Mouse (Mus musculus) stomach, postnatal 0 days (tissue): ENCODE results near the gene Nsun4. TPM values are rescaled to one million over a fixed set of nuclear protein-coding genes. Genes with fewer than 3 reads are reported as not detected.

Experiments
- ATAC-seq: fragments of 200-750 bp; cut with Nextera tagmentation; 2 replicates; pipeline ENCODE4 v1.8.0; 2017; ENCODE audit not compliant: low FRiP score, low TSS enrichment
- DNase-seq: peaks from one replicate; pipeline ENCODE4 v3.0.0-alpha.2; 2016; ENCODE audit warnings: low spot score
- H3K27ac ChIP-seq: fragments of 300-500 bp; sonication (generic); replicated peaks from 2 replicates; pipeline ENCODE4 v1.5.1; 2014; ENCODE audit warnings: mild to moderate bottlenecking, control low read depth
- H3K27me3 ChIP-seq: fragments of 300-500 bp; sonication (generic); 2 replicates; pipeline ENCODE4 v1.6.1; 2014; ENCODE audit warnings: low read length; ENCODE audit not compliant: control insufficient read depth, insufficient read depth
- H3K36me3 ChIP-seq: fragments of 300-500 bp; sonication (generic); 2 replicates; pipeline ENCODE4 v1.6.1; 2014; ENCODE audit warnings: low read length, mixed read lengths; ENCODE audit not compliant: control insufficient read depth, insufficient read depth
- H3K4me1 ChIP-seq: fragments of 300-500 bp; sonication (generic); replicated peaks from 2 replicates; pipeline ENCODE4 v1.6.1; 2014; ENCODE audit warnings: antibody characterized with exemption; ENCODE audit not compliant: control insufficient read depth, insufficient read depth
- H3K4me2 ChIP-seq: fragments of 300-500 bp; sonication (generic); replicated peaks from 2 replicates; pipeline ENCODE4 v1.6.1; 2014; ENCODE audit warnings: low read depth, mild to moderate bottlenecking, control low read depth, moderate library complexity
- H3K4me3 ChIP-seq: fragments of 300-500 bp; sonication (generic); 2 replicates; pipeline ENCODE4 v1.5.1; 2014; ENCODE audit warnings: low read depth, low read length, control low read depth
- H3K9ac ChIP-seq: fragments of 300-500 bp; sonication (generic); 2 replicates; pipeline ENCODE4 v1.6.1; 2014; ENCODE audit warnings: mild to moderate bottlenecking, low read length, control low read depth, mixed read lengths
- H3K9me3 ChIP-seq: fragments of 300-500 bp; sonication (generic); 2 replicates; pipeline ENCODE4 v1.6.1; 2016; ENCODE audit warnings: low read length; ENCODE audit not compliant: control insufficient read depth
- CTCF ChIP-seq: IDR thresholded peaks from 2 replicates; pipeline ENCODE4 v1.5.1; 2016; ENCODE audit warnings: antibody characterized with exemption, low read depth, mild to moderate bottlenecking, moderate library complexity
- EP300 ChIP-seq: optimal IDR thresholded peaks from 2 replicates; pipeline ENCODE3; 2016; ENCODE audit warnings: antibody characterized with exemption
- WGBS: fragments of 180-500 bp; shearing (Covaris S2); extraction: QIAGEN DNeasy Blood & Tissue Kit; methylation state at CpG from one replicate; pipeline ENCODE4 v1.1.7; 2014; 5-methylcytosine and 5-hydroxymethylcytosine counted together
- polyA plus RNA-seq: library from polyadenylated mRNA; unstranded; fragments of >200 nt; fragmentation: Nextera tagmentation; extraction: Ambion mirVana; gene quantifications from 2 replicates; pipeline ENCODE4 v1.2.1, GENCODE M21; 2015

The Nsun4 gene
- polyA plus RNA-seq, 1 experiment from 2014 or later, result 11.4 TPM

DNA sequence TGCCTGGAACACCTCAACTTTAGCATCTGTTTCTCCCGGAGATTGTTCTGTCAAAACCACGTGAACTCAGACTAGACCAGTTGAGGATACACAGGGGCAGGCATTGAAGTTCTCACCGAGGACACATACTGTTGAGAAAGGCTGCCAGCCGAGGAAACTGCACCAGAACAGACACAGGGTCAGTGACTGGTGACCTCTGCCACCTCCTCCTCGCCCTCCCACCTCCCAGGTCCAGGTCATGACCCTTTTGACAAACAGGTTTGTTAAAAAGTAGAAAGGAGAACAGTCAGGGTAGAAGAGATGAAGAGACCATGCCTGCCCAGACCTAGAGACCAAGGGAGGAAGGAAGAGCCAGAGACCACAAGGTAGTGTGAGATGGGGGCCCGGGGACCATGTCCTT is 53.0 kb downstream of the Nsun4 start:
- H3K27ac ChIP-seq, result no peak overlapping the region
- ATAC-seq (no peak), DNase-seq (no peak)
- no peak overlapping the region for H3K4me3 ChIP-seq
- 43% methylated on average over 6 of the region's 6 CpGs for WGBS
- H3K36me3 ChIP-seq, result no peaks in the 10 kb centered on the region
- H3K9ac ChIP-seq, result no peak overlapping the region
- no peaks in the 10 kb centered on the region for H3K9me3 ChIP-seq
- no peaks in the 10 kb centered on the region for H3K4me1 ChIP-seq
- no peaks in the 10 kb centered on the region for H3K27me3 ChIP-seq
- H3K4me2 ChIP-seq, result no peak overlapping the region
- no peak for TF ChIP-seq EP300
- TF ChIP-seq CTCF, result no peak

DNA sequence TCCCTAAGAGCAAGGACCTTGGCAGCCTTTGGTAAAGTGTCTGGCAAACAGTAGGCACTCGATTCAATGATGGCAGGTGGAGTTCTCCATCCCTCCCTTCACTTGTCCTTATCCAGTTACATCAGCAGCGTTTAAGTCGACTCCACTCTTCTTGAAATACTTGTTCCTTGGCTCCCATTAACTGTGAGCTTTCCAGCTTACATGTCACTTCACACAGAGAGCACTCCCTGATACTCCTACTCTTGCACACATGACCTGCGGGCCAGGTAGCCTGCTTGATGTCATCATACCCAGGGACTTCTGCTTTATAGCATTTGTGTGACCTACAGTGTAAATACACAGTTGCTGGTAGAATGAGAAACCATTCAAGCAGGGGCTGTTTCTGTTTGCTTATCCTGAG is 56.9 kb downstream of the Nsun4 start:
- H3K4me1 ChIP-seq, result no peaks in the 10 kb centered on the region
- no peak overlapping the region for H3K4me2 ChIP-seq
- no peaks in the 10 kb centered on the region for H3K36me3 ChIP-seq
- 56% methylated on average over 4 of the region's 4 CpGs for WGBS
- no peaks in the 10 kb centered on the region for H3K27me3 ChIP-seq
- TF ChIP-seq CTCF (no peak), EP300 (no peak)
- H3K27ac ChIP-seq, result no peak overlapping the region
- no peak overlapping the region for H3K9ac ChIP-seq
- DNase-seq, result no peak
- ATAC-seq, result 0 out of 2 replicates have a peak, but pooled peaks have one; percentile 43
- no peak overlapping the region for H3K4me3 ChIP-seq
- 0 out of 2 replicates have a peak, but pooled peaks cover 2% of the 10 kb centered on the region for H3K9me3 ChIP-seq

DNA sequence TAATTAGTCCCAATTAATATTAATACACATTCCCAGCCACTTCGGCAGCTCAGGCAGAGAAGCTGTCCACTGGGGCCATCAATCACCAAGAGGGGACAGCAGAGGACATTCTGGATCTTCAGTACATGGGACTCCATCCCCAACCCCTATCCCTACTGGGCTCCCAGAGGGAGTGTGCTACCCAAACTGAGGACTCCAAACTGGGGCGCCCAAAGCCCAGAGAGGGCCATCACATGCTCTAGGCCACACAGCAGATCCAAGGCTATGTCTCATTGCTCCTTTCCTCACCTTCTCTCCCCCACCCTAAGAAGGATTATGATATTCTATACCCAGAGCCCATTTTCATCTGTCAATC is 58.3 kb downstream of the Nsun4 start:
- Histone ChIP-seq H3K9me3 (0 out of 2 replicates have a peak, but pooled peaks cover 2% of the 10 kb centered on the region), H3K27ac (no peak overlapping the region), H3K27me3 (no peaks in the 10 kb centered on the region), H3K4me1 (no peaks in the 10 kb centered on the region), H3K36me3 (no peaks in the 10 kb centered on the region), H3K4me2 (no peak overlapping the region), H3K9ac (no peak overlapping the region), H3K4me3 (no peak overlapping the region)
- no peak for ATAC-seq
- TF ChIP-seq EP300, result no peak
- TF ChIP-seq CTCF, result no peak
- no peak for DNase-seq
- WGBS, result 68% methylated on average over 2 of the region's 2 CpGs

DNA sequence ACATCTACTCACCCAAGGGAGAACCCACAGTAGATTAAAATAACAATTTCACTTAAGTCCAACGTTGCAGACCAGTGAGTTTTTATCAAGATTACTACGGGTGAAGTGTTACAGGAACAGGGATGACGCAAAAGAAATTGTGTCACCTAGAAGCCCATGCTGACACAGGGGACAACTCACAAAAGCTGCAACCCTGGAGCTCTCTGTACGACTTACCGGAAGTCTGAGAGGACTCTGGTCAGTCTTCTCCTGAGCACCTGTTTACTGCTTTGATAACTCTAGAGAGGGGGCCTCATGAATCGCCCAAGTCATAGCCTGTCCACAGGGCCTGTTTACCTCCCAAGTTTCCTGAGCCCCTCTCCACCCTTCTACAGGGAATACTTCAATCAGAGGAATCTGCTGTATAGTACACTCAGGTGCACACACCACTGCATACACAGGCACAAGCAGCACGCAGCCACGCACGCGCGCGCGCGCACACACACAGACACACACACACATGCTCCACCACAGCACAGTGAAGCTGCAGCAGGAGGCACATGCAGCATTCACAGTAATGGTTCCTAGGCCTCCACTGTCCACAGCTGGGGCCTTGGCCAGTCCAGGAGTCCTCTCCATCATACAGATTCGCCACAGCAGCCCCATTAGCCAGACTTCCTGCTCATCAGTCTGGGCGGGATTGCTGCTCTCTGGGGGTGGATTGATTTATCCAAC is 58.9 kb downstream of the Nsun4 start:
- Histone ChIP-seq H3K9ac (no peak overlapping the region), H3K27ac (no peak overlapping the region), H3K27me3 (no peaks in the 10 kb centered on the region), H3K36me3 (no peaks in the 10 kb centered on the region), H3K4me3 (no peak overlapping the region), H3K9me3 (0 out of 2 replicates have a peak, but pooled peaks cover 2% of the 10 kb centered on the region), H3K4me1 (no peaks in the 10 kb centered on the region), H3K4me2 (no peak overlapping the region)
- WGBS, result 86% methylated on average over 16 of the region's 16 CpGs
- no peak for DNase-seq
- ATAC-seq, result no peak
- TF ChIP-seq CTCF, result no peak
- TF ChIP-seq EP300, result no peak

DNA sequence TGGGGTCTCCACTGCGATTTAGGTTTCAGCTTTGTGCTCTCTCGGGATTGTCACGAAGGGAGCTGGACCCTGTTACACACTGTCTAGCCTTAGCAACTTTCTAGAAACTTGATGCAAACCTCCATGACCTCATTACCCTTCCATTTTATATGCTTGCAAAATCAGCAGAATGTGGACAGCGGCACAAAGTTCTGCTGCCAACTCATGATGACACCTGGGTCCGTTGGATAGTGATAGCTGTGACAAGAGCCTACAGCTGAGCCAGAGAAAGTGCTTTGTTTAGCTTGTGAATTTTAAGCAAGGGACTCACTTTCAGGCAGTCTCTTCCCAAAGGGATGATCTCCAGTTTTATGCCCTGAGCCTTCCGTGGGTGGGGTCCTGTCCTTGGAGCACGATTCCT is 64.3 kb downstream of the Nsun4 start:
- ATAC-seq (no peak), DNase-seq (no peak)
- Histone ChIP-seq H3K4me2 (no peak overlapping the region), H3K36me3 (no peaks in the 10 kb centered on the region), H3K27me3 (no peaks in the 10 kb centered on the region), H3K4me3 (no peak overlapping the region), H3K4me1 (no peaks in the 10 kb centered on the region), H3K9ac (no peak overlapping the region), H3K9me3 (0 out of 2 replicates have a peak, but pooled peaks cover 2% of the 10 kb centered on the region), H3K27ac (no peak overlapping the region)
- TF ChIP-seq CTCF, result no peak
- TF ChIP-seq EP300, result no peak
- 75% methylated on average over 7 of the region's 7 CpGs for WGBS

DNA sequence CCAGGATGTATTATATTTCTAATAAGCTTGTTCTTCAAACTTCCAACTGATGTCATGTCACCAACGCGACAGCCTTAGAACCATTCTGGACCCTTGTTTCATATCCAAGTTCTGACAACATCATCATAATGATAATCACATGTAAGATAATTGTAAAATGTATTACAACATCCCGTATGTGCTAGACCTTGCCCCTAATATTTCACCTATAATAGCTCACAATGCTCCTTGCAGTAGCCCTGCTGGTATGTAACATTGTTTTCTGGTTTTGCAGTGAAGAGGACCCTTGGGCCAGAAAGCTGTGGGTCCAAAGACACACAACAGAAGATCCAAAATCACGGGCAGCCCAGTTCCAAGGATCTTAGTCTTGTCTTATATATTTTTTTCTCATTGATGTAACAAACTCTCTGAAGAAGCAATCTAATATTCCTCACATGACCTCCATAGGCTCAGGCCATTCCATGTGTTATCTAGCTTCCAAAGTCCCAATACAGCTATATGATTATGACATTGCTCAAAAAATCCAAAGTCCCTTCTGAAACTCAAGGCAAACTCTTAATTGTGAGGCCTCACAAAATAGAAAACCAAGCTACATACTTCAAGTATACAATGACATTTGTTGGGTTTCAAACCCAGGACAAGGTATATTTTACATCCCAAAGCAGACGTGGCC is 65.7 kb downstream of the Nsun4 start:
- Histone ChIP-seq H3K27me3 (no peaks in the 10 kb centered on the region), H3K9ac (no peak overlapping the region), H3K4me1 (no peaks in the 10 kb centered on the region), H3K4me2 (no peak overlapping the region), H3K27ac (no peak overlapping the region), H3K4me3 (no peak overlapping the region), H3K36me3 (no peaks in the 10 kb centered on the region), H3K9me3 (0 out of 2 replicates have a peak, but pooled peaks cover 2% of the 10 kb centered on the region)
- 69% methylated on average over 5 of the region's 5 CpGs for WGBS
- TF ChIP-seq EP300 (no peak), CTCF (no peak)
- no peak for ATAC-seq
- no peak for DNase-seq
